Mouse (Mus musculus) heart, embryonic 16.5 days (tissue): ENCODE data around the gene AL732309.1. TPM values are rescaled to one million over a fixed set of nuclear protein-coding genes. Genes with fewer than 3 reads are reported as not detected.

ENCODE experiments used
- ATAC-seq: fragments of 200-750 bp; cut with Nextera tagmentation; replicated peaks from 2 replicates; pipeline ENCODE4 v1.8.0; 2017; ENCODE audit warnings: moderate number of reproducible peaks; ENCODE audit not compliant: insufficient read depth, low FRiP score; ENCODE audit errors: extremely low read depth
- H3K27ac ChIP-seq: fragments of 300-500 bp; sonication (generic); 2 replicates; pipeline ENCODE4 v1.5.1; 2014; ENCODE audit warnings: mild to moderate bottlenecking, low read length, control low read depth, moderate library complexity
- H3K27me3 ChIP-seq: fragments of 300-500 bp; sonication (generic); 2 replicates; pipeline ENCODE4 v1.6.1; 2014; ENCODE audit warnings: low read length, mixed read lengths; ENCODE audit not compliant: control insufficient read depth, insufficient read depth
- H3K36me3 ChIP-seq: fragments of 300-500 bp; sonication (generic); 2 replicates; pipeline ENCODE4 v1.6.1; 2014; ENCODE audit not compliant: control insufficient read depth, insufficient read depth
- H3K4me1 ChIP-seq: fragments of 300-500 bp; sonication (generic); 2 replicates; pipeline ENCODE4 v1.6.1; 2014; ENCODE audit warnings: low read length, mixed read lengths; ENCODE audit not compliant: control insufficient read depth, insufficient read depth
- H3K4me2 ChIP-seq: fragments of 300-500 bp; sonication (generic); 2 replicates; pipeline ENCODE4 v1.6.1; 2014; ENCODE audit warnings: low read depth, mild to moderate bottlenecking, control low read depth, low read length
- H3K4me3 ChIP-seq: fragments of 300-500 bp; sonication (generic); 2 replicates; pipeline ENCODE4 v1.5.1; 2014; ENCODE audit warnings: mild to moderate bottlenecking, control low read depth, low read length
- H3K9ac ChIP-seq: fragments of 300-500 bp; sonication (generic); 2 replicates; pipeline ENCODE4 v1.6.1; 2014; ENCODE audit warnings: low read length, control low read depth
- H3K9me3 ChIP-seq: fragments of 300-500 bp; sonication (generic); replicated peaks from 2 replicates; pipeline ENCODE4 v1.6.1; 2016; ENCODE audit warnings: low read length; ENCODE audit not compliant: control insufficient read depth
- WGBS: fragments of 180-500 bp; shearing (Covaris S2); extraction: QIAGEN DNeasy Blood & Tissue Kit; methylation state at CpG from one replicate; pipeline ENCODE4 v1.1.7; 2014; 5-methylcytosine and 5-hydroxymethylcytosine counted together
- polyA plus RNA-seq: library from polyadenylated mRNA; unstranded; fragments of >200 nt; fragmentation: Nextera tagmentation; extraction: Ambion mirVana; gene quantifications from 2 replicates; pipeline ENCODE4 v1.2.1, GENCODE M21; 2015

The AL732309.1 gene
- polyA plus RNA-seq, 1 experiment from 2014 or later: 3.1 TPM

- Histone ChIP-seq H3K9me3 (no peaks in the 10 kb centered on the region), H3K27ac (no peak overlapping the region), H3K27me3 (no peaks in the 10 kb centered on the region), H3K36me3 (peaks cover 5% of the 10 kb centered on the region; the same call in 1 of the 2 replicates), H3K4me1 (no peaks in the 10 kb centered on the region), H3K9ac (no peak overlapping the region), H3K4me3 (no peak overlapping the region), H3K4me2 (no peak overlapping the region)
- ATAC-seq: no peak
- 57% methylated on average over 2 of the region's 2 CpGs for WGBS
These were observed 29.0 kb downstream of the AL732309.1 start for GRCm38 (mm10) chr2:25217666-25218065.

- peaks cover 10% of the 10 kb centered on the region for H3K4me1 ChIP-seq
- no peaks in the 10 kb centered on the region for H3K27me3 ChIP-seq
- H3K36me3 ChIP-seq: no peaks in the 10 kb centered on the region
- H3K4me2 ChIP-seq: no peak within 1 kb of the TSS
- ATAC-seq: no peak
- 72% methylated on average over 3 of the region's 3 CpGs for WGBS
- no peaks in the 10 kb centered on the region for H3K9me3 ChIP-seq
- no peak within 1 kb of the TSS for H3K9ac ChIP-seq
- H3K27ac ChIP-seq: no peak within 1 kb of the TSS
- H3K4me3 ChIP-seq: no peak within 1 kb of the TSS
These were observed 32.2 kb downstream of the AL732309.1 start, which contains the start of gene Stpg3 for GRCm38 (mm10) chr2:25214444-25214843. Gene Stpg3, minus strand, starts transcription at chr2:25214637.

GRCm38 (mm10) chr2:25213266-25213865 lies 33.3 kb downstream of the AL732309.1 start:
- Histone ChIP-seq H3K4me2 (no peak overlapping the region), H3K36me3 (no peaks in the 10 kb centered on the region), H3K9me3 (no peaks in the 10 kb centered on the region), H3K27me3 (no peaks in the 10 kb centered on the region), H3K4me3 (no peak overlapping the region), H3K27ac (no peak overlapping the region), H3K9ac (no peak overlapping the region), H3K4me1 (peaks cover 10% of the 10 kb centered on the region)
- ATAC-seq: no peak
- WGBS: 63% methylated on average over 23 of the region's 23 CpGs

GRCm38 (mm10) chr2:25211121-25211670 lies 35.5 kb downstream of the AL732309.1 start, which contains the start of gene Nelfb:
Gene Nelfb, minus strand, starts transcription at chr2:25211489.
- peak within 1 kb of the TSS; percentile 94 for H3K9ac ChIP-seq
- peak within 1 kb of the TSS; percentile 94 for H3K4me3 ChIP-seq
- peak within 1 kb of the TSS; percentile 96 for H3K4me2 ChIP-seq
- WGBS: under 1% methylated on average over 44 of the region's 44 CpGs
- H3K27me3 ChIP-seq: no peaks in the 10 kb centered on the region
- H3K4me1 ChIP-seq: peaks cover 10% of the 10 kb centered on the region
- peak within 1 kb of the TSS; percentile 91 for H3K27ac ChIP-seq
- H3K9me3 ChIP-seq: no peaks in the 10 kb centered on the region
- ATAC-seq: peak; percentile 97
- H3K36me3 ChIP-seq: peaks cover 2% of the 10 kb centered on the region

GRCm38 (mm10) chr2:25210686-25211085 lies 36.0 kb downstream of the AL732309.1 start:
- Histone ChIP-seq H3K36me3 (peaks cover 7% of the 10 kb centered on the region), H3K4me1 (peaks cover 10% of the 10 kb centered on the region), H3K27me3 (no peaks in the 10 kb centered on the region), H3K9ac (peak overlapping the region; percentile 94), H3K27ac (peak overlapping the region; percentile 91), H3K4me3 (peak overlapping the region; percentile 94), H3K4me2 (peak overlapping the region; percentile 96), H3K9me3 (no peaks in the 10 kb centered on the region)
- no peak for ATAC-seq
- WGBS: 1% methylated on average over 24 of the region's 24 CpGs

GRCm38 (mm10) chr2:25207593-25207992 lies 39.1 kb downstream of the AL732309.1 start:
- no peaks in the 10 kb centered on the region for H3K9me3 ChIP-seq
- H3K9ac ChIP-seq: no peak overlapping the region
- no peak for ATAC-seq
- peaks cover 10% of the 10 kb centered on the region for H3K4me1 ChIP-seq
- H3K4me2 ChIP-seq: no peak overlapping the region
- no peak overlapping the region for H3K27ac ChIP-seq
- peaks cover 27% of the 10 kb centered on the region for H3K36me3 ChIP-seq
- no peaks in the 10 kb centered on the region for H3K27me3 ChIP-seq
- 82% methylated on average over 1 of the region's 1 CpGs for WGBS
- H3K4me3 ChIP-seq: no peak overlapping the region

GRCm38 (mm10) chr2:25203631-25204214 lies 42.9 kb downstream of the AL732309.1 start:
- H3K36me3 ChIP-seq: peaks cover 52% of the 10 kb centered on the region
- no peak for ATAC-seq
- no peak overlapping the region for H3K4me3 ChIP-seq
- H3K9me3 ChIP-seq: no peaks in the 10 kb centered on the region
- no peak overlapping the region for H3K4me2 ChIP-seq
- no peak overlapping the region for H3K9ac ChIP-seq
- H3K27me3 ChIP-seq: no peaks in the 10 kb centered on the region
- no peaks in the 10 kb centered on the region for H3K4me1 ChIP-seq
- no peak overlapping the region for H3K27ac ChIP-seq
- 57% methylated on average over 4 of the region's 4 CpGs for WGBS

- Histone ChIP-seq H3K9ac (no peak overlapping the region), H3K36me3 (peaks cover 44% of the 10 kb centered on the region), H3K4me2 (no peak overlapping the region), H3K27me3 (0 out of 2 replicates have a peak, but pooled peaks cover 3% of the 10 kb centered on the region), H3K9me3 (no peaks in the 10 kb centered on the region), H3K27ac (no peak overlapping the region), H3K4me3 (no peak overlapping the region), H3K4me1 (peaks cover 7% of the 10 kb centered on the region; the same call in 1 of the 2 replicates)
- ATAC-seq: no peak
- 97% methylated on average over 2 of the region's 2 CpGs for WGBS
These were observed 46.0 kb downstream of the AL732309.1 start for GRCm38 (mm10) chr2:25200631-25201030.

- Histone ChIP-seq H3K36me3 (peaks cover 28% of the 10 kb centered on the region), H3K4me1 (peaks cover 28% of the 10 kb centered on the region), H3K27me3 (peaks cover 13% of the 10 kb centered on the region), H3K9me3 (no peaks in the 10 kb centered on the region), H3K27ac (peak overlapping the region; percentile 90), H3K4me2 (no peak overlapping the region), H3K4me3 (no peak overlapping the region), H3K9ac (no peak overlapping the region)
- ATAC-seq: no peak
These were observed 48.7 kb downstream of the AL732309.1 start for GRCm38 (mm10) chr2:25197946-25198345.
